Mouse (Mus musculus) cerebellum, adult 2 months (tissue): Measurements from ENCODE around the gene Col1a1.

Experiments
- CTCF ChIP-seq: fragments of 200-500 bp; IDR thresholded peaks from 2 replicates; pipeline ENCODE4 v1.5.1; 2011; ENCODE audit warnings: low read depth, mild to moderate bottlenecking, control low read depth, low read length, moderate library complexity, borderline replicate concordance; ENCODE audit not compliant: insufficient read depth
- POLR2A ChIP-seq: fragments of 200-500 bp; IDR thresholded peaks from 2 replicates; pipeline ENCODE4 v1.6.1; 2011; ENCODE audit warnings: low read length, control low read depth, borderline replicate concordance; ENCODE audit not compliant: insufficient read depth

GRCm38 (mm10) chr11:94941121-94941520 is 5.1 kb downstream of the Col1a1 start:
- TF ChIP-seq POLR2A (no peak), CTCF (no peak)
